Mouse (Mus musculus): ENCODE measurements around the gene Rbm43.

The Rbm43 gene

GRCm38 (mm10) chr2:51934574-51935334 is at the start of gene Rbm43:
TSS of gene Rbm43 (minus strand) at chr2:51935163.
- peak; percentile 72 for DNase-seq

GRCm38 (mm10) chr2:51982288-51982687 is 47.3 kb upstream of the Rbm43 start:
- no peak for DNase-seq

- DNase-seq: peak; percentile 33
Measured at GRCm38 (mm10) chr2:51981630-51982029, 46.7 kb upstream of the Rbm43 start.

- DNase-seq: no peak
Measured at GRCm38 (mm10) chr2:51973410-51973968, 38.5 kb upstream of the Rbm43 start, which contains the start of gene Nmi. TSS of gene Nmi (minus strand) at chr2:51973494.

GRCm38 (mm10) chr2:51972641-51973409 is 37.9 kb upstream of the Rbm43 start:
- peak; percentile 53 for DNase-seq

- DNase-seq: peak; percentile 31
Measured at GRCm38 (mm10) chr2:51972142-51972541, 37.2 kb upstream of the Rbm43 start.

- DNase-seq: no peak
Measured at GRCm38 (mm10) chr2:51970897-51971296, 35.9 kb upstream of the Rbm43 start.

- DNase-seq: no peak
Measured at GRCm38 (mm10) chr2:51967288-51967687, 32.3 kb upstream of the Rbm43 start.

- DNase-seq: no peak
Measured at GRCm38 (mm10) chr2:51953648-51954204, 18.8 kb upstream of the Rbm43 start.

- DNase-seq: no peak
Measured at GRCm38 (mm10) chr2:51950876-51951275, 15.9 kb upstream of the Rbm43 start.

- no peak for DNase-seq
Measured at GRCm38 (mm10) chr2:51948105-51948830, 13.3 kb upstream of the Rbm43 start.

GRCm38 (mm10) chr2:51945812-51946211 is 10.8 kb upstream of the Rbm43 start:
- DNase-seq: no peak

- no peak for DNase-seq
Measured at GRCm38 (mm10) chr2:51941832-51942231, 6.9 kb upstream of the Rbm43 start.

GRCm38 (mm10) chr2:51938750-51939149 is 3.8 kb upstream of the Rbm43 start:
- no peak for DNase-seq

GRCm38 (mm10) chr2:51937004-51937403 is 2.0 kb upstream of the Rbm43 start:
- no peak for DNase-seq

- no peak for DNase-seq
Measured at GRCm38 (mm10) chr2:51936585-51936984, 1.6 kb upstream of the Rbm43 start.

GRCm38 (mm10) chr2:51935921-51936320 is 958 bp upstream of the Rbm43 start:
- DNase-seq: no peak

GRCm38 (mm10) chr2:51933341-51934134 is 1.4 kb downstream of the Rbm43 start:
- no peak for DNase-seq

GRCm38 (mm10) chr2:51931241-51931640 is 3.7 kb downstream of the Rbm43 start:
- no peak for DNase-seq

GRCm38 (mm10) chr2:51914944-51915680 is 19.9 kb downstream of the Rbm43 start:
- DNase-seq: peak; percentile 39

- no peak for DNase-seq
Measured at GRCm38 (mm10) chr2:51914532-51914931, 20.4 kb downstream of the Rbm43 start.
